Mouse (Mus musculus) bone marrow, adult 2 months (tissue): ENCODE data around the gene Bcr.

Experiments used
- CTCF ChIP-seq: fragments of 200-500 bp; IDR thresholded peaks from 2 replicates; pipeline ENCODE4 v1.5.1; 2011; ENCODE audit warnings: low read length, control low read depth; ENCODE audit not compliant: control insufficient read depth, insufficient read depth
- POLR2A ChIP-seq: fragments of 200-500 bp; IDR thresholded peaks from 2 replicates; pipeline ENCODE4 v1.6.1; 2011; ENCODE audit warnings: low read depth, mild to moderate bottlenecking, control low read depth, low read length, borderline replicate concordance; ENCODE audit not compliant: control insufficient read depth

DNA sequence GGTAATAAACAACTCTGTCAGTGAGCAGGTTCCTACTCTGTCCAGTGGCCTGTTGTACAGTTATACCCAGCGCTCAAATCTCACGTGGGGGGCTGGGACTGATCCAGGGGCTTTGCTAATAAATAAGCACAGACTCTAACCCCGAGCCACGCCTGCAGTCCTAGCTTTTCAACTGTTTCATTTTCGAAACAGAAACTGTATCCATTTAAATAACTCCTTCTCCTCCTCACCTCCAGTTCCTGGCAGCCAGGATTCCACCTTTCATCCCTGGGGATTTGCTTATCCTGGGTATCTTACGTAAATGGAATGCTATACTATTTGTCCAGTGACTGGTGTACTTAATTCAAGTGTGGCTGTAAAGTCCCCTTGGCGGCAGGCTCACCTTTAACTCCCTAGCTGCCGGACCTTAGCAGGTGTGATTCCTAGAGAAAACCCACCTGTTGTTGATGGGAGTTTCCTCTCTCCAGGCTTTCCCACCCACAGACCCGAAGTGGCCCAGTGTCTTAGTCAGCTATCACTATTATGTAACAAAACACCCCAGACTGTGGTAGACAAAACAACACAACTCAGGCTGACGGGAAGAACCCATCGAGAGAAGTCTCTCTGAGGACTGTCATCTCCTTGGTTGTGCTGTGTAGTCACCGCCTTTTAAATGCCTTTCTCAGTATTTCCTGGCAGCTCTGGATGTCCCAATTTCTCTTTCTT lies 8.4 kb downstream of the Bcr start:
- TF ChIP-seq CTCF (no peak), POLR2A (no peak)
